Mouse (Mus musculus) lung, adult 2 months (tissue): ENCODE measurements around the gene Unc5cl. TPM values are rescaled to one million over a fixed set of nuclear protein-coding genes. Genes with fewer than 3 reads are reported as not detected.

Source experiments
- DNase-seq: peaks from one replicate; pipeline ENCODE4 v3.0.0; 2022
- H3K4me1 ChIP-seq: fragments of 200-500 bp; 2 replicates; pipeline ENCODE4 v1.6.1; 2011; ENCODE audit warnings: low read length; ENCODE audit not compliant: control insufficient read depth, insufficient read depth
- H3K4me3 ChIP-seq: fragments of 200-500 bp; replicated peaks from 2 replicates; pipeline ENCODE3; 2011; ENCODE audit warnings: low read depth, mild to moderate bottlenecking, control low read depth, low read length; ENCODE audit errors: extremely low read depth
- CTCF ChIP-seq: fragments of 200-500 bp; IDR thresholded peaks from 2 replicates; pipeline ENCODE4 v1.5.1; 2011; ENCODE audit warnings: mild to moderate bottlenecking, low read length, control low read depth; ENCODE audit not compliant: insufficient read depth
- POLR2A ChIP-seq: fragments of 200-500 bp; IDR thresholded peaks from 2 replicates; pipeline ENCODE4 v1.6.1; 2011; ENCODE audit warnings: low read depth, mild to moderate bottlenecking, control low read depth, low read length, borderline replicate concordance; ENCODE audit errors: extremely low read depth
- WGBS: fragments of 180-500 bp; shearing (Covaris S2); methylation state at CpG from one replicate; pipeline ENCODE4 v1.1.7; 2018; 5-methylcytosine and 5-hydroxymethylcytosine counted together
- polyA plus RNA-seq: library from polyadenylated mRNA; depleted of rRNA; stranded (reverse); fragments of >200 nt; gene quantifications from 2 replicates; pipeline ENCODE4 v1.2.3, GENCODE M21; 2012

The Unc5cl gene
- polyA plus RNA-seq, 1 experiment, result 1.1 TPM

DNA sequence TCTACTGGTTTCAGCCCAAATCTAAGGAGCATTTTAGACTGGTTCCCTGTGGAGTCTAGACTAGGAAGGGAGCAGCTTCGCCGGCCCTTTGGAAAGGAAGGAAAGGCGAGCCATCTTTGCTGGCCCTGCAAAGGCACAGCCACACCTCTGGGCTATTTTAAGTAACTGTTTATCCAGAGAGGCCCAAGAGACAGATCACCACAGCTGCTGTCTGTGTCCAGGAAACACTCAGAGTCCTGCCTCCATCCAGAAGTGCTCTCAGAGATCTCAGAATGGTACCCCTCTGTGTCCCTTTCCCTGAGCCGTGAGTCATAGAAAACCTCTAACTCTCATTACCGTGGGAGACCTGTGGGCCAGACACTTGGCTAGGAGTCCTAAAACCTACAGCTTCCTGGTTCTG lies 24.3 kb upstream of the Unc5cl start:
- 23% methylated on average over 5 of the region's 5 CpGs for WGBS
- TF ChIP-seq CTCF (no peak), POLR2A (0 out of 2 replicates have a peak, but pooled peaks have one; percentile 9)
- H3K4me3 ChIP-seq, result no peak overlapping the region
- no peak for DNase-seq
- peaks cover 12% of the 10 kb centered on the region for H3K4me1 ChIP-seq

DNA sequence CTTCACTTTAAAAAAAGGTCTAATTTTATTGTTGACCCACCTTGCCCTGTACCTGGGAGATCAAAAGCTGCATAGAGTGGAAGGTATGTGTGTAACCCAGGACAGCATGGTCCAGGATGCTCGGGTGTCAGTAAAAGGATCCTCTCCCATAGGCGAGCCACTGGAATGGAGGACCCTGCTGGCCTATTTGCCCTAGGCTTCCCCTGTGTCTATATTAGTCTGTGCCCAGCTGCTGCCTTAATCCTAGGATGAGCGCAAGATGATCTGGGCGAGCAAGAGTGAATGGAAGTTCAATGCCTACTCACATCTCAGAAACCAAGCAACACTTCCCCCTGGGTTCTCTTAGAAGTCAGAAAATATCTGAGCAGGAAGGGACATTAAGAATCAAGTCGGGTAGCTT lies 23.6 kb upstream of the Unc5cl start:
- H3K4me3 ChIP-seq, result no peak overlapping the region
- TF ChIP-seq POLR2A, result no peak
- TF ChIP-seq CTCF, result no peak
- no peak for DNase-seq
- peaks cover 8% of the 10 kb centered on the region for H3K4me1 ChIP-seq
- WGBS, result 76% methylated on average over 5 of the region's 5 CpGs

DNA sequence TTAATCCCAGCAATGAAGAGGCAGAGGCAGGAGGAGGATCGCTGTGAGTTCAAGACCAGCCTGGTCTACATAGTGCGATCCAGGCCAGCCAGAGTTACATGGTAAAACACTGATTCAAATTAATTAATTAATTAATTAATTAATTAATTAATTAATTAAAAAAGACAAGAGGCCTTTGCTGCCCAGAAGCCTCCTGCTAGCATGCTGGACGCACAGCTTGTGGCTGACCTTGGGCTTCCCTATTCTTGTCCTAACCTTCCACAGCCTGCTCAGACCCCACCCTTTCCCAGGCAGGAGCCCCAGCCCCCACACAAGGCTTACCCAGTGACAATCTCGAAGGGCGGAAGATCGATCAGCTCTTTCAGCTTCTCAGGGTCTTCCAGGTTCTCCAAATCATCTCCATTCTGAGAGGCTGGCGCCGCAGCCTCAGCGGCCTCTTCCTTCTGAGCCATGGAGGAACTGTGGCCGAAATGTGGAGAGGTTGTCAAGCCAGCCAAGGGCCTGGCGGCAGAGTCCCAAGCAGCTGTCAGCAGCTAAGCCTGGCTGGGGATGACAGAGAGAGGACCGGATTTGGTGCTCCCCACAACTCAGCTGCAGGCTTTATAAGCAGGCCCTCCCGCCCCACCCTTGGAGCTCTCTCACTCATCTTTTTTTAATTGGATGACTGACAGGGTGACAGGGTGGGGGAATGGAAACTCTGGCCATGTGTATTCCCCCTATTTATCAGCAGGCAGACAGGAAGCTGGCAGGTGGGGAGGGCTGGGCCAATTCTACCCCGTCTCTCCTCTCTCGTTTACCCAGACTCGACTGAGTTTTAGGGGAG lies 22.3 kb upstream of the Unc5cl start, which contains the start of gene Apobec2:
Apobec2 (minus strand) TSS at position 773 of the 823 bp plus-strand sequence.
- no peak for TF ChIP-seq CTCF
- TF ChIP-seq POLR2A, result no peak
- 58% methylated on average over 16 of the region's 16 CpGs for WGBS
- Histone ChIP-seq H3K4me1 (peaks cover 8% of the 10 kb centered on the region), H3K4me3 (no peak within 1 kb of the TSS)
- no peak for DNase-seq

DNA sequence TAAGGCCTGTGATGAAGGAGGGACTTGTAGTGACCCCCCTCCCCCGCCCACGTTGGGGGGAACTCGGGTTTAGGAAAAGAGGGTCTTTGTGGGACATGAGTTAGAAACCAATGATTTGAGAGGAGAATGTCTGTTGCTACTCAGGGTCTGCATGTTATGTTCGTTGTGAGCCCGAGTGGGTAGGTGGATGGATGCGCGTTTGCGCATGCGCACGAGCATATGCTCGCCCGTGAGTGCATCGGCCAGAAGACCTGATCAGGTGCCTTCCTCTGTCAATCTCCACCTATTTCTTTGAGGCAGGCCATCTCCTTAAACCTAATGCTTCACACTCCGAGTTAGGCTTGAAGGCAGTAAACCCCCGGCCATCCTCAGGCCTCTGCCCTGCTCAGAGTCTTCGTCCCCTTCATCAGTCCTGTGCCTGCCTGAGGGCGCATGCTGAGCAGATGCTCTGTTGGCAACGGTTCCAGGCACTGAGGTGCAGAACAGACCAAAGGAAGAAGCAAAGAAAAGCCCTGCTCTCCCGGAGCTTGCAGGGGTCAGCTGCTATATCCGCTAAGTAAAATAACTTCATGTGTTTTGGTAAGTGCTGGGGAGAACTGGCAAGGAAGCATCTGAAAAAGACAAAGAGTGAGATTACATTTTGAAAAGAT lies 21.6 kb upstream of the Unc5cl start:
- peaks cover 8% of the 10 kb centered on the region for H3K4me1 ChIP-seq
- TF ChIP-seq POLR2A (no peak), CTCF (no peak)
- 76% methylated on average over 20 of the region's 20 CpGs for WGBS

GRCm38 (mm10) chr17:48433689-48434330 lies 20.9 kb upstream of the Unc5cl start:
- Histone ChIP-seq H3K4me1 (peaks cover 8% of the 10 kb centered on the region), H3K4me3 (no peak overlapping the region)
- no peak for DNase-seq
- 42% methylated on average over 6 of the region's 6 CpGs for WGBS
- TF ChIP-seq POLR2A, result no peak
- TF ChIP-seq CTCF, result 0 out of 2 replicates have a peak, but pooled peaks have one; percentile 2

More for the DNA sequence above, 21.6 kb upstream of the Unc5cl start:
- no peak for DNase-seq
- no peak overlapping the region for H3K4me3 ChIP-seq

- DNase-seq, result no peak
- no peak overlapping the region for H3K4me3 ChIP-seq
- 83% methylated on average over 5 of the region's 5 CpGs for WGBS
- peaks cover 8% of the 10 kb centered on the region for H3K4me1 ChIP-seq
- TF ChIP-seq CTCF (no peak), POLR2A (no peak)
Measured at GRCm38 (mm10) chr17:48434479-48434878, 20.2 kb upstream of the Unc5cl start.

DNA sequence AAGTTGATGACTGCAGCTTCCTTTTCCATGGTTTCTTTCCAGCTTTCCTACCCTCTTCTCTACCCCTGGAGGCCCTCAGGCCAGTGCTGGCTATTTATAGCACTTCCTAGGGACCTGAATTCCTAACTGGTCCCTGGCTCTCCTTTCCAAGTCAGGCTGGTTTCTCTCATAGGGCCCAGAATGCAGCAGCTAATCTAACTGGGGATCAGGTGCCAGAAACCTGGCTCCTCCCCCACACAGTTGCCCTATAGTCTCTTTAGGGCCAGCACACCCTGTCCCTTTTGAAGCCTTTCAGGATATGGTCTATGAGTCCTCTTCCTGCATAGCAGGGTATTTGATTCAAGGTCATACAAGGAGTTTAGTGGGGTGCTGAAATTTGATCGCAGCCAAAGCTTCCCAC lies 18.2 kb upstream of the Unc5cl start:
- 69% methylated on average over 1 of the region's 1 CpGs for WGBS
- no peak for TF ChIP-seq POLR2A
- no peak for TF ChIP-seq CTCF
- Histone ChIP-seq H3K4me3 (no peak overlapping the region), H3K4me1 (no peaks in the 10 kb centered on the region; the same call in 1 of the 2 replicates)
- no peak for DNase-seq

DNA sequence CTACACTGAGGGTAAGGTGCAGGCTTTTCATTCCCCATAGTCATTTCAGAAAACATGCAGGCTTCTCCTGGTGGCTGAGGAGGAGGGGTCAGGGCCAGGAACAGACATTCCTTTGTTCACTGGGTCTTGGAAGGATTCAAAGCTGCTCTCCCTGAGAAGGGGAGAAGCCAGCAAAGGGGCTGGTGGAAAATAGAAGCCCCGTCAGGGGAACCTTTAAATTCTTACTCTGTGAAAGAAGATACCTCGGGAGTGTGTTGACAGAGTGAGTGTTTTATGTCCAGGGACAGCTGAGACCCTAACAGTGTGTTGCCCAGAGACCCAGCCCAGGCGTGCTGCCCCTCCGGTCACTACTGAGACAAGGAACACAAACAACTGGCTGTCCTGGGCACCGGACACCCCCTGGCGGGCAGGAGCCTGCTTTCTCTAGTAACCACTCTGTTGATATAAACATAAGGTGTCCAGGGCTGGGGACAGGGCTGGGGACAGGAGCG lies 17.2 kb upstream of the Unc5cl start:
- DNase-seq, result no peak
- no peak overlapping the region for H3K4me3 ChIP-seq
- TF ChIP-seq CTCF, result no peak
- TF ChIP-seq POLR2A, result no peak
- no peaks in the 10 kb centered on the region for H3K4me1 ChIP-seq
- WGBS, result 32% methylated on average over 7 of the region's 7 CpGs

DNA sequence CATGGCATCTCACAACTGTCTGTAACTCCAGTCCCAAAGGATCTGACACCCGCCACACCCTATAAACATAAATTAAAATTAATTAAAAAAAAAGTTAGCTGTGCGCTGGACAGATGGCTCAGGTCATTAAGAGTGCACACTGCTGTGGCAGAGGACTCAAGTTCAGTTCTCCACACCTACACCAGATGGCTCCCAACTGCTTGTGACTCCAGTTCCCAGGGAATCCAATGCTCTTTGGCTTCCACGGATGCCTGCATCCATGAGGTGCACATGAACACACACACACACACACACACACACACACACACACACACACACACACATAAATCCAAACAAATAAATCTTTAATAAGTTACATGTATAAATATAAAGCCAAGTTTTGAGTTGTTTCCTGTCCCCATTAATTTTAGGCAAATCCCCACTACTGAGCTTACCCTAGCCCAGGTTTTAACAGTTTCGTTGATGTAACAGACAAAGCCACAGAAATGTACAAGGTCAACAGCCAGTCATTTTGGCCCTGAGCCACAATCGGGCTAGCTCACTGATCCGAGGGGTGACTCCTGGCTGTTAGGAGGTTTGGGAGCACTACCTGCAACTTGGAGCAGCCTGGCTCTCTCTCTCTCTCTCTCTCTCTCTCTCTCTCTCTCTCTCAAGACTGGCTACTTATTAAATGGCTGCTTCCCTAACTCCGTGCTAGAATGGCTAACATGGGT lies 11.8 kb upstream of the Unc5cl start:
- Histone ChIP-seq H3K4me3 (no peak overlapping the region), H3K4me1 (no peaks in the 10 kb centered on the region)
- no peak for TF ChIP-seq CTCF
- TF ChIP-seq POLR2A, result no peak
- no peak for DNase-seq
- 64% methylated on average over 7 of the region's 7 CpGs for WGBS

- WGBS, result 82% methylated on average over 16 of the region's 16 CpGs
- Histone ChIP-seq H3K4me3 (no peak overlapping the region), H3K4me1 (no peaks in the 10 kb centered on the region)
- TF ChIP-seq POLR2A (no peak), CTCF (no peak)
- DNase-seq, result no peak
Measured at GRCm38 (mm10) chr17:48443542-48444145, 11.1 kb upstream of the Unc5cl start.
